Mouse (Mus musculus) stomach, postnatal 0 days (tissue): ENCODE measurements around the gene Pla2g4b.

Experiments used
- CTCF ChIP-seq: IDR thresholded peaks from 2 replicates; pipeline ENCODE4 v1.5.1; 2016; ENCODE audit warnings: antibody characterized with exemption, low read depth, mild to moderate bottlenecking, moderate library complexity
- EP300 ChIP-seq: optimal IDR thresholded peaks from 2 replicates; pipeline ENCODE3; 2016; ENCODE audit warnings: antibody characterized with exemption

- TF ChIP-seq CTCF = no peak
- no peak for TF ChIP-seq EP300
Observed at GRCm38 (mm10) chr2:120013831-120014486, 19.3 kb upstream of the Pla2g4b start.
